Mouse (Mus musculus): ENCODE results near the gene Rufy4. TPM values are rescaled to one million over a fixed set of nuclear protein-coding genes. Genes with fewer than 3 reads are reported as not detected.

Gene Rufy4
- polyA plus RNA-seq, 1 experiment from 2014 or later, result 0.16 TPM

GRCm38 (mm10) chr1:74110932-74111695 lies 14.2 kb upstream of the Rufy4 start:
- 15% methylated on average over 8 of the region's 8 CpGs for WGBS
- H3K4me3 ChIP-seq, result no peak overlapping the region

DNA sequence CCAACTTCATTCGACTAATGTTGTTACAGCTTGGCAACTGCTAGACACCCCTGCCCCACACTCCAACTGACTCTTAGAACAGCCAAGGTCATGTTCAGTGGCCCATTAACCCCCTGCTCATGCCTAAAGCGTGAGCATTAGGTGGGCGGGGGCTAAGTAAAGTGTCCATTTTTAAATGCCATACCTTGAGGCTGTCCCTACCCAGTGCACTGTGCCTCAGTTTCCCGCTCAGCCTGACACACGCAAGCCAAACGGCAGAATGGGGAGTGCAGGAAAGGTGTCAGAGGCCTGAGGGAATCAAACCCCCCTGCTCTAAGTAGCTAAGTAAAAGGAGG lies 13.7 kb upstream of the Rufy4 start:
- peaks cover 55% of the 10 kb centered on the region for H3K27me3 ChIP-seq (ENCODE audit: insufficient read depth, poor library complexity, severe bottlenecking)
- H3K4me3 ChIP-seq, result no peak overlapping the region
- no peaks in the 10 kb centered on the region for H3K36me3 ChIP-seq
- DNase-seq (ENCODE audit: low spot score), result no peak
- 34% methylated on average over 6 of the region's 6 CpGs for WGBS
- H3K4me1 ChIP-seq, result peaks cover 25% of the 10 kb centered on the region
- H3K9me3 ChIP-seq, result no peaks in the 10 kb centered on the region
- H3K27ac ChIP-seq, result peak overlapping the region; percentile 62

More at GRCm38 (mm10) chr1:74110932-74111695, 14.2 kb upstream of the Rufy4 start:
- Histone ChIP-seq H3K36me3 (no peaks in the 10 kb centered on the region), H3K27ac (peak overlapping the region; percentile 62), H3K4me1 (peaks cover 25% of the 10 kb centered on the region), H3K9me3 (no peaks in the 10 kb centered on the region), H3K27me3 (ENCODE audit: insufficient read depth, poor library complexity, severe bottlenecking) (peaks cover 60% of the 10 kb centered on the region)
- DNase-seq (ENCODE audit: low spot score), result no peak

DNA sequence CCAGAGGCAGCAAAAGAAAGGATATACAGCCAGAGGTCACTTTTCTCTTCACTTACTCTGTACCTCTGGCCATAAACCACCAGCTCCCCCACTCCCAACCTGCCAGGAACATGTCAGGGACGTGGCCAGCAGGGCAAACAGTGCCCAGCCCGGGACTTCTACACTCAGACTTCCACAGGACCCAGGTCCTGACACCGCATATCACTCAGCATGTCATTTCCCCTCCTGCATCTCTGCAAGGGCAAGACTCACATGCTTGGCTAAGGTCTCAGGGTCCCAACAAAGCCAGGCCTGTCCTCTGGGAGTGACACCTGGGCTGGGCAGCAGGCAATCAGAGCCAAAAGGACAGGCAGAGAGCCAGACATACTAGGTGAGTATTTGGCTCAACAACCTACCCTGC lies 12.3 kb upstream of the Rufy4 start:
- WGBS, result 47% methylated on average over 3 of the region's 3 CpGs
- peaks cover 19% of the 10 kb centered on the region for H3K4me1 ChIP-seq

DNA sequence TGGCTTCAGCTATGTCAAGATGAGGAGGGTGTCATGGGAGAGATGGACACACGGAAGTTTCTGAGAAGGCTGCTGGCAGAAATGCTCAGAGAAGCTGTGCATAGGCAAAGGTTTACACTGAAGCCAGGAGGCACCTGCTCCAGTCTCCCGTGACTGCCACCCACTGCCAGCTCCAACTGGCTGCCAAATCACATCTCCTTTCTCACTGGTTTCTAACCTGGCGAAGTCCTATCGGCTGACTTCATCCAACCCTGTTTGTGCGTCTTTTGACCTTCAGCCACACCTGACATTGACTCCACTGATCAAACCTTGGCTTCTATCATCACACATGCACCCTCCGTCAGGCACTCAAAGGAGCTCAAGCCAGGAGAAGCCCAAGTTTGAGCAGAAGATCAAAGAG lies 7.5 kb upstream of the Rufy4 start:
- Histone ChIP-seq H3K27ac (no peak overlapping the region), H3K4me3 (no peak overlapping the region), H3K4me1 (peaks cover 12% of the 10 kb centered on the region), H3K9me3 (no peaks in the 10 kb centered on the region), H3K36me3 (no peaks in the 10 kb centered on the region), H3K27me3 (ENCODE audit: insufficient read depth, poor library complexity, severe bottlenecking) (peaks cover 56% of the 10 kb centered on the region)
- DNase-seq (ENCODE audit: low spot score), result no peak
- 77% methylated on average over 6 of the region's 6 CpGs for WGBS

More for the DNA sequence above, 12.3 kb upstream of the Rufy4 start:
- Histone ChIP-seq H3K4me3 (no peak overlapping the region), H3K27me3 (ENCODE audit: insufficient read depth, poor library complexity, severe bottlenecking) (peaks cover 49% of the 10 kb centered on the region), H3K36me3 (no peaks in the 10 kb centered on the region), H3K27ac (no peak overlapping the region), H3K9me3 (no peaks in the 10 kb centered on the region)
- no peak for DNase-seq (ENCODE audit: low spot score)

DNA sequence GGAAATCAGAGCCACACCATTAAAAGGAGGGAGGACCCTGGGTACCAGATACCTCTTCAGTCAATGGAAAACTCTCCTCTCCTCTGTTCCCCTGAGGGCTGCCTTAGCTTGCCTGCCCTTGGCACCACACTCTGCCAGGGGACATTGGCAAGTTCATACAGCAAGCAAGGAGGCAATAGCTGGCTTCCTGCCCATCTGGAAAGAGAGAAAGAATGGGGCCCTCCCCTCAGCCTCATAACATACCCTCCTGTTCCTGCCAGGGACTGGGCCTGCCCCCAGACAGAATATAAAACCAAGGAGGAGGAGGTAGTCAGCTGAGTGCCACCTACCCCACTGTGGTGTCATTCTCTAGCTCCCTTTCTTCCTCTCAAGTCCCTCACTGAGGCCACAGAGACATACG lies 6.2 kb upstream of the Rufy4 start:
- Histone ChIP-seq H3K27ac (no peak overlapping the region), H3K4me1 (peaks cover 17% of the 10 kb centered on the region), H3K36me3 (no peaks in the 10 kb centered on the region), H3K4me3 (no peak overlapping the region), H3K27me3 (ENCODE audit: insufficient read depth, poor library complexity, severe bottlenecking) (peaks cover 58% of the 10 kb centered on the region), H3K9me3 (no peaks in the 10 kb centered on the region)
- 74% methylated on average over 1 of the region's 1 CpGs for WGBS
- no peak for DNase-seq (ENCODE audit: low spot score)

DNA sequence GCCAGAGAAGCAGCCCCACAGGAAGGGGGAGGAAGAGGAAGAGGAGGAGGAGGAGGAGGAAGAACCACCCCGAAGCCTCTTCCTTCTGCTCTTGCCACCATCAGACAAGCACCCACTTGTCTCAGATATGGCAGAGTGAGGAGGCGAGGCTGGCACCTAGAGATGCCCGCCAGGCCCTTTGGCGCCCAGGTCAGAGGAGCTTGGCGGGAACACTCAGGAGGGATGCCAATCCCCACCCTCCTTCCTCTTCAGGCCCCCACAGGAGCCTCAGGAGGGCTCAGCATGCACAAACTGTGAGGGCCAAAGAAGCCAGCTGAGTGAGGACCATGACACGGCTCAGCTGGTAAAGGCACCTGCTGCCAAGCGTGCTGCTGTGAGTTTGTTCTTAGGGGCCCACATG lies 4.2 kb upstream of the Rufy4 start:
- Histone ChIP-seq H3K36me3 (no peaks in the 10 kb centered on the region), H3K27me3 (ENCODE audit: insufficient read depth, poor library complexity, severe bottlenecking) (peaks cover 68% of the 10 kb centered on the region)

DNA sequence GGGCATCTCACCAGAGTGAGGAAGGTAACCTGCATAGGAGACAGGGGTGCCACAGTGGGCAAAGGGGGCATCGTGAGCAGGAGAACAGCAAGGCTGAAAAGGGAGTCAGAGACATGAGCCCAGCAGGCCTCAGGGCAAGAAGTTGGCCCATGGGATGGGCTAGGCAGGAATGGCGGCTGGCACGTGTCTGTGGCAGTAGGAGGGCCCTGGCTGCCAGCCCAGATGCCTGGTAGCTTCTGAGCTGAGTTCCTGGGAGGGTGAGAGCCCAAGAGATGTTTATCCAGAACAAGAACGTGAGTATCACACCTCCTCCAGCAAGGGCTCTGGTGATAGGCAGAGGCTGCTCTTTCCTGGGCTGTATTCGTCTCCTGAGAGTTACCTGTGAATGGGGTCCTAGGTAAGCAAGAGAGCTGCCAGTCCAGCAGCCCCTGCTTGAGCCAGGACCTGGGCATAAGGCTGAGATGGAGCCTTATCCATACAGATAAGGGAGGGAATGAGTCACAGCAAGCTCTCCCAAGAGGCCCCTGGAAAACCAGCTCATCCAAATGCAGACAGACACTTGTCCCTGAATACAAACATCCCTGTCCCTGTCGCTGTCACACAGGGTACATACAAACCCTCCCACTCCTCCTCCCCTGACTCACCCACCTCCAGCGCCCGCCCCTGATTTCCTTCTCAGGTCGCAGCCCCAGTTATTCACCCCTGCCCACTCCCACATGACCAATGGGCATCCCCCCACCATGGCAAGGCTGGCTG lies 3.3 kb upstream of the Rufy4 start:
- Histone ChIP-seq H3K27ac (no peak overlapping the region), H3K4me1 (peaks cover 27% of the 10 kb centered on the region), H3K36me3 (no peaks in the 10 kb centered on the region), H3K4me3 (no peak overlapping the region), H3K9me3 (no peaks in the 10 kb centered on the region), H3K27me3 (ENCODE audit: insufficient read depth, poor library complexity, severe bottlenecking) (peaks cover 71% of the 10 kb centered on the region)
- DNase-seq (ENCODE audit: low spot score), result no peak
- WGBS, result 44% methylated on average over 9 of the region's 9 CpGs

More for the DNA sequence above, 4.2 kb upstream of the Rufy4 start:
- DNase-seq (ENCODE audit: low spot score), result no peak
- 88% methylated on average over 7 of the region's 7 CpGs for WGBS
- H3K27ac ChIP-seq, result no peak overlapping the region
- H3K4me3 ChIP-seq, result no peak overlapping the region
- H3K9me3 ChIP-seq, result no peaks in the 10 kb centered on the region
- H3K4me1 ChIP-seq, result peaks cover 27% of the 10 kb centered on the region

DNA sequence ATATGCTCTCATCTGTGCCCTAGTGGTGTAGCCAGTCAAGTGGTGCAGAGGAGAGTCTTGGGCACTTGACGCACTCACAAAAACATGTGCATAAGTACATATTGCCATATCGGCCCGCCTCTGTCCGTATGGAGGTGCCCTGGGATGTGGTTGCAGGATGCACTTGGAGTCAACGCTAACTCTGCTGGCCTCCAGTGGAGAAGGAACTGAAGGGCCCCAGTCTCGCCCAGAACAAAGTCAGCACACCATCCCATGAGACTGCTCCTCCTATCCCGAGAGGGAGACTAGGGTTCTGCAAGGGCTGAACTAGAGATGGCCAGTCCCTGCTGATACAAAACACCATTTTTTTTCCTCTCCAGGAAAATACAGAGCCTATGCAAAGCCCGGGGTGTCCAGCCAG lies 2.1 kb upstream of the Rufy4 start:
- Histone ChIP-seq H3K4me3 (no peak overlapping the region), H3K27ac (no peak overlapping the region), H3K4me1 (peaks cover 27% of the 10 kb centered on the region), H3K9me3 (no peaks in the 10 kb centered on the region), H3K27me3 (ENCODE audit: insufficient read depth, poor library complexity, severe bottlenecking) (peaks cover 75% of the 10 kb centered on the region), H3K36me3 (no peaks in the 10 kb centered on the region)
- DNase-seq (ENCODE audit: low spot score), result no peak
- 52% methylated on average over 8 of the region's 8 CpGs for WGBS

GRCm38 (mm10) chr1:74124021-74124981 lies 1.0 kb upstream of the Rufy4 start, which contains the start of gene Tns1:
Gene Tns1 (minus strand): TSS chr1:74124449.
- no peaks in the 10 kb centered on the region for H3K9me3 ChIP-seq
- peak; percentile 81 for DNase-seq (ENCODE audit: low spot score)
- no peaks in the 10 kb centered on the region for H3K36me3 ChIP-seq
- peaks cover 32% of the 10 kb centered on the region for H3K4me1 ChIP-seq
- H3K4me3 ChIP-seq, result peak within 1 kb of the TSS; percentile 77
- WGBS, result under 1% methylated on average over 83 of the region's 84 CpGs
- peaks cover 74% of the 10 kb centered on the region for H3K27me3 ChIP-seq (ENCODE audit: insufficient read depth, poor library complexity, severe bottlenecking)
- H3K27ac ChIP-seq, result peak within 1 kb of the TSS; percentile 83

DNA sequence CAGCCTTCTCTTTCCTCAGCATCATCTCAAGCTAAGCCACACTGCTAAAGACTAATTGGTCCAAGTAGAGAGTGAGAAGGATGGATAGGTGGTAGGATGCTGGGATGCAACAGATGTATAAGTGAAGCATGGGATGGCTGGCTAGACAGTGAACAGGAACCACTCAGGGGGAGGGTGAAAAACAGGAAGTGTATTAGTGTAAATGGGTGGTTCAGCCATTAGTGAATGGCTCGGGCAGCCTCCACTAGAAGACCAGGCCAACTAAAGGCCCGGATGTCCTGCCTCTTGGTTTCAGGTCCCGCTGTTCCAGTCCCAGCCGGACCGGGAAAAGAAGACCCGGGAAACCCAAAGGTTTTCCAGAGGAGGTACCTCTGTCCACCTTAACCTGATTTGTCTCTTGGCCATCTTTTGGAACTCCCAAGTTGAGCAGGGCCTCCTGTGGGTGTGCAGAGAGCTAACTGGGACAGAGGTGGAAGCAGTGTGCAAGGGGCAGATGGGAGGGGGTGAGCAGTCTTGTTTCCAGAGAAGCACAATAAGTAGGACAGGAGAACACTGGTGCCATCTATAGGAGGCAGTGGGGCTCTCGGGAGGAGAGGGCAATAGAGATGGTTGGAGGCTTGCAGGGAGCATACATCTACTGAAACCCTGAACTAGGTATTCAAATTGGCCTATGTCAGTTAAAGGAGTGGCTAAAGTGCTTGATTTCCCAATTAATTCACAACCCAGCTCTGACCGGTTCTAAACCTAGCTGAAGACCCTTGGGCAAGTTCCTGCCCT lies 5.7 kb downstream of the Rufy4 start:
- WGBS, result 79% methylated on average over 8 of the region's 8 CpGs
- Histone ChIP-seq H3K4me1 (peaks cover 11% of the 10 kb centered on the region; the same call in 1 of the 2 replicates), H3K4me3 (no peak overlapping the region)

GRCm38 (mm10) chr1:74132011-74132410 lies 6.7 kb downstream of the Rufy4 start:
- Histone ChIP-seq H3K27me3 (ENCODE audit: insufficient read depth, poor library complexity, severe bottlenecking) (peaks cover 47% of the 10 kb centered on the region), H3K4me3 (no peak overlapping the region), H3K27ac (no peak overlapping the region), H3K4me1 (peaks cover 11% of the 10 kb centered on the region; the same call in 1 of the 2 replicates), H3K9me3 (no peaks in the 10 kb centered on the region), H3K36me3 (no peaks in the 10 kb centered on the region)
- no peak for DNase-seq (ENCODE audit: low spot score)
- WGBS, result 68% methylated on average over 3 of the region's 3 CpGs

More for the DNA sequence above, 5.7 kb downstream of the Rufy4 start:
- H3K27me3 ChIP-seq (ENCODE audit: insufficient read depth, poor library complexity, severe bottlenecking), result peaks cover 50% of the 10 kb centered on the region
- H3K9me3 ChIP-seq, result no peaks in the 10 kb centered on the region
- no peaks in the 10 kb centered on the region for H3K36me3 ChIP-seq
- H3K27ac ChIP-seq, result no peak overlapping the region
- DNase-seq (ENCODE audit: low spot score), result no peak

GRCm38 (mm10) chr1:74133954-74134353 lies 8.6 kb downstream of the Rufy4 start:
- WGBS, result 84% methylated on average over 6 of the region's 6 CpGs
- no peak for DNase-seq (ENCODE audit: low spot score)
- H3K9me3 ChIP-seq, result no peaks in the 10 kb centered on the region

More at GRCm38 (mm10) chr1:74133954-74134353, 8.6 kb downstream of the Rufy4 start:
- Histone ChIP-seq H3K4me3 (no peak overlapping the region), H3K27ac (no peak overlapping the region), H3K36me3 (no peaks in the 10 kb centered on the region), H3K27me3 (ENCODE audit: insufficient read depth, poor library complexity, severe bottlenecking) (peaks cover 36% of the 10 kb centered on the region), H3K4me1 (peaks cover 9% of the 10 kb centered on the region; the same call in 1 of the 2 replicates)

Measured in heart, embryonic 10.5 days (tissue).